Mouse (Mus musculus): ENCODE measurements around the gene Dennd6a. TPM values are rescaled to one million over a fixed set of nuclear protein-coding genes. Genes with fewer than 3 reads are reported as not detected.

The Dennd6a gene
- 10.7 TPM for polyA plus RNA-seq (2014; fragmentation: Illumina TruSeq; extraction: RNeasy Lipid Tissue Mini Kit (QIAGEN cat#74804); ENCODE audit: insufficient read depth, low read depth, low replicate concordance)

DNA sequence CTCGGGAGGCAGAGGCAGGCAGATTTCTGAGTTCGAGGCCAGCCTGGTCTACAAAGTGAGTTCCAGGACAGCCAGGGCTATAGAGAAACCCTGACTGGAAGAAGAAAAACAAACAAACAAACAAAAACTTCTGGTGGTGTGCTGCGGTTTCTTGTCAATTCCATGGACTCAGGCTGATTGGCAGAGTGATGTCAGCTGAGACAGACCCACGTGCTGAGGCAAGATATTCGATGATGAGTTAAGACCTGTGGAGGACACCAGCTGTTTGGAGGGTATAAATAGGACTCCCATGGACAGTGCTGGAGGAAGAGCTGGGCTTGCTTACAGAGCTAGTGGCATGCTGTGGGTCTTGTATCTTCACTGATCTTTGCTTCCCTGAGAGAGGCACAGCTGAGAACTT lies at the start of gene Dennd6a:
TSS of gene Dennd6a (plus strand) at position 301 of the 400 bp plus-strand sequence.

DNA sequence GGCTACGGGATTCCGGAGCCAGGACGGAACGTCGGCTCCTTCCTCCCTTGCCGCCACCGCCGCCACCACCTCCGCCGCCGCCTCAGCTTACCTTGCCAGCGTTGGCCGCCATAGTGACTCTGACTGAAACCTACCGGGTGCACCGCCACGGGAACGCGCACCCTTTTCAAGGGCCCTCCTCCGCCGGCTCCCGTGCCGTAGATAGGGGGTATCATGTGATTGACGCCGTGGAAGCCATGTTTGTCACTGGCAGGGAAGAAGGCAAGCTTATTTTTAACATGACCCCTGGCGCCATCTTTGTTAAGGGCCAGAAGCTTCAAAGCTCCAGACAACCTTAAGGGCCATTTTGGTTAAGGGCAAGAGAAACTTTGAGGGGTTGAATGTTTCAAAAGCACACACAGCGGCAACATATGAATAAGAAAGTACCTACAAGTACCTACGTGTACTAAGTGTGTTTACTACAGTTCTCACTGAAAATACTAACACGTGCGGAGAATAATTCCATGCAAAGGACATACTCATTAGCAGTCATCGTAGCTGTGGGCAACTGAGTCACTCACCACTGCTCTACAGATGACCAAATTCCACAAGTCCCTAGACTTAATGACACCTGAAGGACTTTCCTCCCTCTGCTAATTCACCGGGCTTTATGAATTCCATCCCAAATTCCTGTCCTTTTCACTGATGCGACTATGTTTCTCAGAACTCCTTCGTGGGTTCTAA lies 38.7 kb upstream of the Dennd6a start, which contains the start of gene Slmap:
TSS of gene Slmap (minus strand) at position 175 of the 723 bp plus-strand sequence.

GRCm38 (mm10) chr14:26637851-26638707 lies 64.4 kb downstream of the Dennd6a start, which contains the start of gene Arf4:
Gene Arf4, plus strand, starts transcription at chr14:26638074.

GRCm38 (mm10) chr14:26669292-26670073 lies 95.8 kb downstream of the Dennd6a start, which contains the start of gene Pde12:
Gene Pde12, minus strand, starts transcription at chr14:26669883.

Other genes starting within 250 kb of the Dennd6a start
- gene Slmap, start 38.9 kb upstream of the Dennd6a start, polyA plus RNA-seq (2014; fragmentation: Illumina TruSeq; extraction: RNeasy Lipid Tissue Mini Kit (QIAGEN cat#74804); ENCODE audit: insufficient read depth, low read depth, low replicate concordance), result 32.1 TPM
- gene Arf4, start 64.2 kb downstream of the Dennd6a start, polyA plus RNA-seq (2014; fragmentation: Illumina TruSeq; extraction: RNeasy Lipid Tissue Mini Kit (QIAGEN cat#74804); ENCODE audit: insufficient read depth, low read depth, low replicate concordance), result 177 TPM
- 2.7 TPM for gene Pde12, start 96.0 kb downstream of the Dennd6a start, polyA plus RNA-seq (2014; fragmentation: Illumina TruSeq; extraction: RNeasy Lipid Tissue Mini Kit (QIAGEN cat#74804); ENCODE audit: insufficient read depth, low read depth, low replicate concordance)
- gene Dnah12, start 119.4 kb downstream of the Dennd6a start, polyA plus RNA-seq (2014; fragmentation: Illumina TruSeq; extraction: RNeasy Lipid Tissue Mini Kit (QIAGEN cat#74804); ENCODE audit: insufficient read depth, low read depth, low replicate concordance), result 0.93 TPM